Mouse (Mus musculus): ENCODE measurements at regions not wholly inside any gene's neighbourhood (a gene's known extent, or its start where the extent isn't known, plus 50 kb on each side); places are given as distances from the start of the nearest gene placed in this dataset.
A peak's percentile ranks its signal among the peaks of the same experiment; 100 is the strongest.

GRCm38 (mm10) chr3:36330656-36331055, 108.5 kb upstream of the Qrfpr start:
- Histone ChIP-seq H3K4me2 (replicated peaks) (no peak overlapping the region), H3K27me3 (replicated peaks) (no peaks in the 10 kb centered on the region), H3K9ac (no peak overlapping the region), H3K27ac (no peak overlapping the region), H3K9me3 (no peaks in the 10 kb centered on the region), H3K4me3 (replicated peaks) (no peak overlapping the region), H3K4me1 (replicated peaks) (no peaks in the 10 kb centered on the region), H3K36me3 (no peaks in the 10 kb centered on the region)
- WGBS = 30% methylated on average over 9 of the region's 9 CpGs
- ATAC-seq = no peak

- H3K9me3 ChIP-seq = no peaks in the 10 kb centered on the region
- no peak overlapping the region for H3K4me2 ChIP-seq (replicated peaks)
- no peaks in the 10 kb centered on the region for H3K4me1 ChIP-seq (replicated peaks)
- no peaks in the 10 kb centered on the region for H3K36me3 ChIP-seq
- H3K9ac ChIP-seq = no peak overlapping the region
- no peak for ATAC-seq
- WGBS = 85% methylated on average over 7 of the region's 7 CpGs
- H3K27ac ChIP-seq = no peak overlapping the region
- no peak overlapping the region for H3K4me3 ChIP-seq (replicated peaks)
- H3K27me3 ChIP-seq (replicated peaks) = no peaks in the 10 kb centered on the region
These were observed 107.5 kb upstream of the Qrfpr start for GRCm38 (mm10) chr3:36329631-36330030.

GRCm38 (mm10) chr3:36328927-36329326, 106.8 kb upstream of the Qrfpr start:
- no peak overlapping the region for H3K4me3 ChIP-seq (replicated peaks)
- no peaks in the 10 kb centered on the region for H3K9me3 ChIP-seq
- WGBS = 78% methylated on average over 2 of the region's 2 CpGs
- no peak overlapping the region for H3K4me2 ChIP-seq (replicated peaks)
- no peak overlapping the region for H3K9ac ChIP-seq
- H3K27me3 ChIP-seq (replicated peaks) = no peaks in the 10 kb centered on the region
- H3K4me1 ChIP-seq (replicated peaks) = no peaks in the 10 kb centered on the region
- no peak for ATAC-seq
- no peaks in the 10 kb centered on the region for H3K36me3 ChIP-seq
- no peak overlapping the region for H3K27ac ChIP-seq

- no peak overlapping the region for H3K9ac ChIP-seq
- no peak overlapping the region for H3K27ac ChIP-seq
- no peaks in the 10 kb centered on the region for H3K36me3 ChIP-seq
- no peaks in the 10 kb centered on the region for H3K9me3 ChIP-seq
- no peaks in the 10 kb centered on the region for H3K27me3 ChIP-seq (replicated peaks)
- H3K4me2 ChIP-seq (replicated peaks) = no peak overlapping the region
- H3K4me3 ChIP-seq (replicated peaks) = no peak overlapping the region
- no peaks in the 10 kb centered on the region for H3K4me1 ChIP-seq (replicated peaks)
- no peak for ATAC-seq
These were observed 96.5 kb upstream of the Qrfpr start for GRCm38 (mm10) chr3:36318635-36319034.

- Histone ChIP-seq H3K9me3 (no peaks in the 10 kb centered on the region), H3K4me1 (replicated peaks) (peaks cover 3% of the 10 kb centered on the region; the same call in 1 of the 2 replicates), H3K4me3 (replicated peaks) (no peak overlapping the region), H3K36me3 (no peaks in the 10 kb centered on the region), H3K4me2 (replicated peaks) (no peak overlapping the region), H3K27ac (no peak overlapping the region), H3K27me3 (replicated peaks) (no peaks in the 10 kb centered on the region), H3K9ac (no peak overlapping the region)
- WGBS = 17% methylated on average over 3 of the region's 3 CpGs
- ATAC-seq = no peak
These were observed 89.2 kb upstream of the Qrfpr start for GRCm38 (mm10) chr3:36311337-36311736.

- WGBS = 4% methylated on average over 9 of the region's 9 CpGs
- Histone ChIP-seq H3K4me3 (replicated peaks) (no peak overlapping the region), H3K4me2 (replicated peaks) (peak overlapping the region; percentile 34), H3K36me3 (no peaks in the 10 kb centered on the region), H3K9ac (no peak overlapping the region), H3K27me3 (replicated peaks) (no peaks in the 10 kb centered on the region), H3K27ac (no peak overlapping the region), H3K4me1 (replicated peaks) (peaks cover 3% of the 10 kb centered on the region; the same call in 1 of the 2 replicates), H3K9me3 (no peaks in the 10 kb centered on the region)
- no peak for ATAC-seq
These were observed 88.6 kb upstream of the Qrfpr start for GRCm38 (mm10) chr3:36310642-36311267.

GRCm38 (mm10) chr3:36296792-36297191, 74.7 kb upstream of the Qrfpr start:
- 58% methylated on average over 3 of the region's 3 CpGs for WGBS
- no peaks in the 10 kb centered on the region for H3K4me1 ChIP-seq (replicated peaks)

GRCm38 (mm10) chr3:36291971-36292370, 69.9 kb upstream of the Qrfpr start:
- no peaks in the 10 kb centered on the region for H3K36me3 ChIP-seq
- 93% methylated on average over 4 of the region's 4 CpGs for WGBS
- no peak for ATAC-seq
- no peak overlapping the region for H3K27ac ChIP-seq
- H3K9me3 ChIP-seq = no peaks in the 10 kb centered on the region
- H3K4me1 ChIP-seq (replicated peaks) = no peaks in the 10 kb centered on the region
- no peak overlapping the region for H3K4me2 ChIP-seq (replicated peaks)
- H3K9ac ChIP-seq = no peak overlapping the region
- no peaks in the 10 kb centered on the region for H3K27me3 ChIP-seq (replicated peaks)
- H3K4me3 ChIP-seq (replicated peaks) = no peak overlapping the region

More at GRCm38 (mm10) chr3:36296792-36297191, 74.7 kb upstream of the Qrfpr start:
- Histone ChIP-seq H3K36me3 (no peaks in the 10 kb centered on the region), H3K27me3 (replicated peaks) (no peaks in the 10 kb centered on the region), H3K4me3 (replicated peaks) (no peak overlapping the region), H3K9me3 (no peaks in the 10 kb centered on the region), H3K27ac (no peak overlapping the region), H3K4me2 (replicated peaks) (no peak overlapping the region), H3K9ac (no peak overlapping the region)
- ATAC-seq = no peak

GRCm38 (mm10) chr3:36284066-36284465, 62.0 kb upstream of the Qrfpr start:
- Histone ChIP-seq H3K27me3 (replicated peaks) (no peaks in the 10 kb centered on the region), H3K9me3 (no peaks in the 10 kb centered on the region), H3K36me3 (no peaks in the 10 kb centered on the region), H3K4me3 (replicated peaks) (no peak overlapping the region), H3K4me2 (replicated peaks) (no peak overlapping the region), H3K9ac (no peak overlapping the region), H3K27ac (no peak overlapping the region), H3K4me1 (replicated peaks) (no peaks in the 10 kb centered on the region)
- 66% methylated on average over 5 of the region's 5 CpGs for WGBS
- no peak for ATAC-seq

GRCm38 (mm10) chr3:36275502-36275901, 53.4 kb upstream of the Qrfpr start:
- 61% methylated on average over 1 of the region's 1 CpGs for WGBS
- no peak for ATAC-seq
- Histone ChIP-seq H3K27me3 (replicated peaks) (no peaks in the 10 kb centered on the region), H3K4me3 (replicated peaks) (no peak overlapping the region), H3K9me3 (no peaks in the 10 kb centered on the region), H3K4me1 (replicated peaks) (no peaks in the 10 kb centered on the region), H3K36me3 (no peaks in the 10 kb centered on the region), H3K9ac (no peak overlapping the region), H3K4me2 (replicated peaks) (no peak overlapping the region), H3K27ac (no peak overlapping the region)

Measured in intestine, embryonic 15.5 days (tissue).